Mouse (Mus musculus): ENCODE measurements around the gene Pip4k2a. TPM values are rescaled to one million over a fixed set of nuclear protein-coding genes. Genes with fewer than 3 reads are reported as not detected.
A peak's percentile ranks its signal among the peaks of the same experiment; 100 is the strongest.

The Pip4k2a gene
- polyA plus RNA-seq (2012; fragmentation: generic; extraction: Trizol), result 10.4 TPM

DNA sequence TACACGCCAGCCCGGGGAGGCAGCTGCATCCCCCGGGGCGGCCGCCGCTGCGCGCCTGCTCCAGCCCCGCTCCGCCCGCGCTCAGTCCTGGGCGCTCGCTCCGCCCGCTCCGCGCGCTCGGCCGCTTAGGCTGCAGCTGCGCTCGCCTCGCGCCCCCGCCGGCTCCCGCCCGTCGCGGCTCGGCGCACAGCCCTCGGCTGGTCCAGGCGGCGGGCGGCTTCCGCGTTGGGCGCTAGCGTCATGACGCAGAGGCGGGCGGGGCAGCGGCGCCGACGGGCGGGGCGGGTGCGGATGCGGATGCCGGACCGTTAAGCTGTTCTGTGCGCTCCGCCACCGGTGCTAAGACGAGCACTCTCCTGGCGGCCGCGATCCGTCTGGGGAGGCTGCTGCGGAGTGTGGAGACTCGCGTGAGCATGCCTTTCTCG is at the start of gene Pip4k2a, which contains the start of gene 4930426L09Rik:
Gene Pip4k2a (minus strand): TSS at position 73 of the 425 bp plus-strand sequence.
Gene 4930426L09Rik (plus strand): TSS at position 290 of the 425 bp plus-strand sequence.
- Histone ChIP-seq H3K27me3 (ENCODE audit: control insufficient read depth, insufficient read depth, insufficient read length) (no peaks in the 10 kb centered on the region), H3K79me2 (ENCODE audit: control insufficient read depth, insufficient read depth) (peaks cover 38% of the 10 kb centered on the region), H3K4me3 (peak within 1 kb of the TSS; percentile 92), H3ac (ENCODE audit: control insufficient read depth, insufficient read length) (peak within 1 kb of the TSS; percentile 57), H3K36me3 (ENCODE audit: control insufficient read depth, insufficient read depth) (no peaks in the 10 kb centered on the region), H3K4me2 (ENCODE audit: low read depth) (peak within 1 kb of the TSS; percentile 97)
- peak in 2 of 3 experiments; percentile 64 to 86 for TF ChIP-seq MYOD1 (IDR thresholded peaks at IDR 0.05; ENCODE audit: control insufficient read depth in 1 of 3, insufficient read length in 2 of 3, low read depth in 2 of 3)
- no peak for TF ChIP-seq SRF (IDR thresholded peaks at IDR 0.05; ENCODE audit: control insufficient read depth, insufficient read length, low read depth)
- peak; percentile 3 to 87 (median 52) for TF ChIP-seq MYOG (IDR thresholded peaks at IDR 0.05; ENCODE audit: control insufficient read depth in 1 of 3, insufficient read depth in 1 of 3, insufficient read length in 2 of 3, low read depth in 2 of 3)
- TF ChIP-seq POLR2A (IDR thresholded peaks at IDR 0.05; ENCODE audit: insufficient read length, low read depth), result peak; percentile 94
- TF ChIP-seq TCF12 (IDR thresholded peaks at IDR 0.05; ENCODE audit: insufficient read depth, poor library complexity, severe bottlenecking), result no peak
- TF ChIP-seq MAX (IDR thresholded peaks at IDR 0.05; ENCODE audit: low read depth), result no peak
- peak; percentile 92 for TF ChIP-seq POLR2AphosphoS2 (IDR thresholded peaks at IDR 0.05; ENCODE audit: insufficient read length, low read depth)
- no peak for TF ChIP-seq E2F4 (IDR thresholded peaks at IDR 0.05; ENCODE audit: insufficient read depth)
- no peak for TF ChIP-seq REST (IDR thresholded peaks at IDR 0.05; ENCODE audit: insufficient read depth, insufficient read length)
- peak; percentile 28 for TF ChIP-seq TCF3 (IDR thresholded peaks at IDR 0.05; ENCODE audit: insufficient read length, low read depth)
- no peak for TF ChIP-seq USF1 (IDR thresholded peaks at IDR 0.05; ENCODE audit: low read depth)
- TF ChIP-seq CEBPB (IDR thresholded peaks at IDR 0.05; ENCODE audit: insufficient read depth, poor library complexity, severe bottlenecking), result no peak

DNA sequence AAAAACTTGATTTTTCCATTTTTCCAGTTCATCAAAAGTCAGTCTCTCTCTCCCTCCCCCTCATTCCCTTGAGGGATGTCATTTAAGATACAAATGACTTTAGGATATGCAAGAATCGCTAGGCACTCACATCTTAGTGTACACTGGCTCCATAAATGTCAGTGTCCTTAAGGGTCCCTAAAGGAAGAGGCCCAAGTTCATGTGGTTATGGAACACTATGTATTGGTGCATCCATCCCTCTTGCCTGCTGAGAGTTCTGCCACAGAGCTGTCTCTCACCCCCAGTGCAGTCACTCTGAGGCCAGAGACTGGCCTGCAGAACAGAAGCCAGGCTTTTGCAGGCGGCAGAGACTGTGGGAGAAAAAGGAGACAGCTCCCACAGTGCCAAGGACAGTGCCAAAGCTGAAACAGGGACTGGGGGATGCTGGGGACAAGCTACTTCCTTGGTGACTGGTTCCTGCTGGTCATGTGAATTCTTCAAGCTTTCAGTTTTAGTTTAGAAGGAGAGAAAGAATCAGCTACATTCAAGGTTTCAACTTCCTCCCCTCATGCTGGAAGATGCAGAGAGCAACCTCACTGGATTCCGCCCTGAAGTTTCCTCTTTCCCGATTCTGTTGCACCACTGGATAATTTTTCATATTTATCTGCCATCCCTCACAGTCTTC is 40.1 kb upstream of the Pip4k2a start:
- Histone ChIP-seq H3K27me3 (ENCODE audit: control insufficient read depth, insufficient read depth, insufficient read length) (no peaks in the 10 kb centered on the region), H3K36me3 (ENCODE audit: control insufficient read depth, insufficient read depth) (no peaks in the 10 kb centered on the region), H3K79me2 (ENCODE audit: control insufficient read depth, insufficient read depth) (no peaks in the 10 kb centered on the region), H3K4me3 (no peak overlapping the region), H3K4me2 (ENCODE audit: low read depth) (no peak overlapping the region), H3ac (ENCODE audit: control insufficient read depth, insufficient read length) (no peak overlapping the region)
- no peak for TF ChIP-seq CEBPB (IDR thresholded peaks at IDR 0.05; ENCODE audit: insufficient read depth, poor library complexity, severe bottlenecking)

DNA sequence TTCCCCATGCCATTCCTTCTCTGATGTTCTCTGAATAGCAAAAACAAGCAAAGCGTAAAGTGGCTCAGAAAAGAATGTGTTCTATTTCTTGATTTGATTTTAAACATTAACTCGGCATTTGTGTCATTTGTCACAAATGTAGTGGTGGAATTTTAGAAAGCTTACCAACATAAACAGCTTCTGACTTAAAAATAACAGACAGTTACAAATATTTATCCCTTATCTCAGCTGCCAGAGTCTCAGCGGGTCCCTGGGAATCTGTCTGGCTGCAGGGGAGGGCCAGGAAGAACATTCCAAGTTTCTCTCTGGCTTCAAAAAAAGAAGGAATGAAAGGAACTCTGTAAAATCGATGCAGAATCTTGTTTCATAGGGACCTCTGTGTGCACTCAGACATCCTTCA is 39.5 kb upstream of the Pip4k2a start:
- Histone ChIP-seq H3ac (ENCODE audit: control insufficient read depth, insufficient read length) (no peak overlapping the region), H3K4me3 (no peak overlapping the region), H3K79me2 (ENCODE audit: control insufficient read depth, insufficient read depth) (no peaks in the 10 kb centered on the region), H3K36me3 (ENCODE audit: control insufficient read depth, insufficient read depth) (no peaks in the 10 kb centered on the region), H3K27me3 (ENCODE audit: control insufficient read depth, insufficient read depth, insufficient read length) (no peaks in the 10 kb centered on the region), H3K4me2 (ENCODE audit: low read depth) (no peak overlapping the region)
- no peak for TF ChIP-seq TCF3 (IDR thresholded peaks at IDR 0.05; ENCODE audit: insufficient read length, low read depth)
- TF ChIP-seq E2F4 (IDR thresholded peaks at IDR 0.05; ENCODE audit: insufficient read depth), result no peak
- TF ChIP-seq MYOG (IDR thresholded peaks at IDR 0.05; ENCODE audit: control insufficient read depth in 1 of 3, insufficient read depth in 1 of 3, insufficient read length in 2 of 3, low read depth in 2 of 3), result no peak
- no peak for TF ChIP-seq POLR2AphosphoS2 (IDR thresholded peaks at IDR 0.05; ENCODE audit: insufficient read length, low read depth)
- TF ChIP-seq MAX (IDR thresholded peaks at IDR 0.05; ENCODE audit: low read depth), result no peak
- no peak for TF ChIP-seq SRF (IDR thresholded peaks at IDR 0.05; ENCODE audit: control insufficient read depth, insufficient read length, low read depth)
- TF ChIP-seq REST (IDR thresholded peaks at IDR 0.05; ENCODE audit: insufficient read depth, insufficient read length), result no peak

DNA sequence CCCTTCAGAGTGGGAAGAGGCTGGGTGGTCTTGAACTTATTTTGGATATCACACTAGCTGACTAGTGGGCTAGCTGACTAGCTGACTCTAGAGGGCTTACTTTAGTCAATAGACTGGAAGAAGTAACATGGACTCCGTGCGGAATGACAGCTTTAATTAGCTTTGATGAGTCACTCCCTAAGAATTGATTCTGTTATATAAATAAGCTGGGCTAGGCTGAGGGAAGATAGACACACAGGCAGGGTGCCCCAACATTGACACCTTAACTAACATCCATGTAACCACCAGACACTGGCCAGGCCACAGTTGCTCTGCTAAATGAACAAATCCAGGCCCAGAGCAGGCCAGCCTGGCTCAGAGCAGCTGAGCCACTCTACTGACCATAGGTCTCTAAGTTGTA is 26.9 kb upstream of the Pip4k2a start:
- no peaks in the 10 kb centered on the region for H3K79me2 ChIP-seq (ENCODE audit: control insufficient read depth, insufficient read depth)
- peak in 2 of 3 experiments; percentile 4 to 5 for TF ChIP-seq MYOD1 (IDR thresholded peaks at IDR 0.05; ENCODE audit: control insufficient read depth in 1 of 3, insufficient read length in 2 of 3, low read depth in 2 of 3)
- TF ChIP-seq MYOG (IDR thresholded peaks at IDR 0.05; ENCODE audit: control insufficient read depth in 1 of 3, insufficient read depth in 1 of 3, insufficient read length in 2 of 3, low read depth in 2 of 3), result peak in 1 of 3 experiments; percentile 9
- no peak for TF ChIP-seq MAX (IDR thresholded peaks at IDR 0.05; ENCODE audit: low read depth)
- no peak for TF ChIP-seq TCF3 (IDR thresholded peaks at IDR 0.05; ENCODE audit: insufficient read length, low read depth)
- H3ac ChIP-seq (ENCODE audit: control insufficient read depth, insufficient read length), result no peak overlapping the region
- no peaks in the 10 kb centered on the region for H3K36me3 ChIP-seq (ENCODE audit: control insufficient read depth, insufficient read depth)
- no peak overlapping the region for H3K4me2 ChIP-seq (ENCODE audit: low read depth)
- H3K4me3 ChIP-seq, result no peak overlapping the region
- no peaks in the 10 kb centered on the region for H3K27me3 ChIP-seq (ENCODE audit: control insufficient read depth, insufficient read depth, insufficient read length)

DNA sequence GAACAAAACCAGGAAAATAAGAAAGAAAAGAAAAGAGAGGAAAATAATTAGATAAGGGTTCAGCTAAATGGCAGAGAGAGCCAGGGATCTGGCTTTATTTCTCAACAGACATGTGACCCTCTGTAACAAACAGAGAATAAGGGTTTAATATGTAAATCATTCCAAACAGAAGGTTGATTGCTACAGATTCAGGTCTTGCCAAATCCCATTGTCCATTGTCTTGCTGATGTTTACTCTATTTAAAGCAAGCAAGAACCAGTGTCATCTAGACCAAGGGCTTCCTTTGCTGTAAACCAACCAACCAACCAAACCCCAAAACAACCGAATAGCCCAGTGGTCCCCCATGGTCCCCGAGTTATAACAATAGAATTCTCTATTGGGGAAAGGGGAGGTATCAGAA is 20.1 kb upstream of the Pip4k2a start:
- no peak overlapping the region for H3K4me3 ChIP-seq
- H3ac ChIP-seq (ENCODE audit: control insufficient read depth, insufficient read length), result no peak overlapping the region
- no peak overlapping the region for H3K4me2 ChIP-seq (ENCODE audit: low read depth)
- TF ChIP-seq CEBPB (IDR thresholded peaks at IDR 0.05; ENCODE audit: insufficient read depth, poor library complexity, severe bottlenecking) (no peak), SRF (IDR thresholded peaks at IDR 0.05; ENCODE audit: control insufficient read depth, insufficient read length, low read depth) (no peak), E2F4 (IDR thresholded peaks at IDR 0.05; ENCODE audit: insufficient read depth) (no peak), MYOG (IDR thresholded peaks at IDR 0.05; ENCODE audit: control insufficient read depth in 1 of 3, insufficient read depth in 1 of 3, insufficient read length in 2 of 3, low read depth in 2 of 3) (no peak), TCF12 (IDR thresholded peaks at IDR 0.05; ENCODE audit: insufficient read depth, poor library complexity, severe bottlenecking) (no peak), POLR2AphosphoS2 (IDR thresholded peaks at IDR 0.05; ENCODE audit: insufficient read length, low read depth) (no peak), MAX (IDR thresholded peaks at IDR 0.05; ENCODE audit: low read depth) (no peak)
- no peaks in the 10 kb centered on the region for H3K79me2 ChIP-seq (ENCODE audit: control insufficient read depth, insufficient read depth)
- H3K27me3 ChIP-seq (ENCODE audit: control insufficient read depth, insufficient read depth, insufficient read length), result no peaks in the 10 kb centered on the region
- no peaks in the 10 kb centered on the region for H3K36me3 ChIP-seq (ENCODE audit: control insufficient read depth, insufficient read depth)

All from myocyte (in vitro differentiated cells).